Mouse (Mus musculus): ENCODE measurements around the gene Tbcb.
"Not testable (repeated sequence)": the region's sequence is repeated elsewhere in the genome, so short reads cannot be mapped to it uniquely, and the experiment has no call there.

Gene Tbcb

GRCm38 (mm10) chr7:30231669-30232454 is at the start of gene Tbcb, which contains the start of gene Polr2i:
Tbcb (minus strand) TSS chr7:30232272.
Polr2i (plus strand) TSS chr7:30231948.
- peak; percentile 99 for DNase-seq (ENCODE audit: inconsistent ontology term)

GRCm38 (mm10) chr7:30281522-30281921 is 49.5 kb upstream of the Tbcb start:
- DNase-seq (ENCODE audit: inconsistent ontology term) = no peak

- DNase-seq (ENCODE audit: inconsistent ontology term) = peak; percentile 94
Observed at GRCm38 (mm10) chr7:30280670-30281138, 48.6 kb upstream of the Tbcb start.

GRCm38 (mm10) chr7:30279951-30280669 is 48.0 kb upstream of the Tbcb start, which contains the start of the genes Thap8 and Wdr62:
Thap8 (plus strand) TSS chr7:30280094.
Wdr62 (minus strand) TSS chr7:30280419.
- peak; percentile 97 for DNase-seq (ENCODE audit: inconsistent ontology term)

GRCm38 (mm10) chr7:30279536-30279935 is 47.5 kb upstream of the Tbcb start:
- no peak for DNase-seq (ENCODE audit: inconsistent ontology term)

- DNase-seq (ENCODE audit: inconsistent ontology term) = no peak
Observed at GRCm38 (mm10) chr7:30278911-30279310, 46.8 kb upstream of the Tbcb start.

- no peak for DNase-seq (ENCODE audit: inconsistent ontology term)
Observed at GRCm38 (mm10) chr7:30274383-30274782, 42.3 kb upstream of the Tbcb start.

GRCm38 (mm10) chr7:30269641-30270040 is 37.6 kb upstream of the Tbcb start:
- no peak for DNase-seq (ENCODE audit: inconsistent ontology term)

- no peak for DNase-seq (ENCODE audit: inconsistent ontology term)
Observed at GRCm38 (mm10) chr7:30266780-30267179, 34.7 kb upstream of the Tbcb start.

- DNase-seq (ENCODE audit: inconsistent ontology term) = no peak
Observed at GRCm38 (mm10) chr7:30265935-30266334, 33.9 kb upstream of the Tbcb start.

- DNase-seq (ENCODE audit: inconsistent ontology term) = no peak
Observed at GRCm38 (mm10) chr7:30265531-30265930, 33.5 kb upstream of the Tbcb start.

GRCm38 (mm10) chr7:30265041-30265440 is 33.0 kb upstream of the Tbcb start:
- no peak for DNase-seq (ENCODE audit: inconsistent ontology term)

- no peak for DNase-seq (ENCODE audit: inconsistent ontology term)
Observed at GRCm38 (mm10) chr7:30251956-30252954, 20.2 kb upstream of the Tbcb start.

- DNase-seq (ENCODE audit: inconsistent ontology term) = not testable (repeated sequence)
Observed at GRCm38 (mm10) chr7:30237374-30237773, 5.3 kb upstream of the Tbcb start.

GRCm38 (mm10) chr7:30235625-30236024 is 3.6 kb upstream of the Tbcb start, which contains the start of gene Ovol3:
Ovol3 (minus strand) TSS chr7:30235725.
- no peak for DNase-seq (ENCODE audit: inconsistent ontology term)

- DNase-seq (ENCODE audit: inconsistent ontology term) = no peak
Observed at GRCm38 (mm10) chr7:30235091-30235490, 3.0 kb upstream of the Tbcb start.

- no peak for DNase-seq (ENCODE audit: inconsistent ontology term)
Observed at GRCm38 (mm10) chr7:30234276-30234858, 2.3 kb upstream of the Tbcb start.

- no peak for DNase-seq (ENCODE audit: inconsistent ontology term)
Observed at GRCm38 (mm10) chr7:30233387-30233786, 1.3 kb upstream of the Tbcb start.

GRCm38 (mm10) chr7:30232631-30233148 is 618 bp upstream of the Tbcb start:
- no peak for DNase-seq (ENCODE audit: inconsistent ontology term)

- DNase-seq (ENCODE audit: inconsistent ontology term) = no peak
Observed at GRCm38 (mm10) chr7:30231328-30231668, 774 bp downstream of the Tbcb start.

GRCm38 (mm10) chr7:30224206-30224605 is 7.9 kb downstream of the Tbcb start:
- DNase-seq (ENCODE audit: inconsistent ontology term) = no peak

Data from Muller cell, postnatal 12 days (primary cell).